In the genomic region with DNA sequence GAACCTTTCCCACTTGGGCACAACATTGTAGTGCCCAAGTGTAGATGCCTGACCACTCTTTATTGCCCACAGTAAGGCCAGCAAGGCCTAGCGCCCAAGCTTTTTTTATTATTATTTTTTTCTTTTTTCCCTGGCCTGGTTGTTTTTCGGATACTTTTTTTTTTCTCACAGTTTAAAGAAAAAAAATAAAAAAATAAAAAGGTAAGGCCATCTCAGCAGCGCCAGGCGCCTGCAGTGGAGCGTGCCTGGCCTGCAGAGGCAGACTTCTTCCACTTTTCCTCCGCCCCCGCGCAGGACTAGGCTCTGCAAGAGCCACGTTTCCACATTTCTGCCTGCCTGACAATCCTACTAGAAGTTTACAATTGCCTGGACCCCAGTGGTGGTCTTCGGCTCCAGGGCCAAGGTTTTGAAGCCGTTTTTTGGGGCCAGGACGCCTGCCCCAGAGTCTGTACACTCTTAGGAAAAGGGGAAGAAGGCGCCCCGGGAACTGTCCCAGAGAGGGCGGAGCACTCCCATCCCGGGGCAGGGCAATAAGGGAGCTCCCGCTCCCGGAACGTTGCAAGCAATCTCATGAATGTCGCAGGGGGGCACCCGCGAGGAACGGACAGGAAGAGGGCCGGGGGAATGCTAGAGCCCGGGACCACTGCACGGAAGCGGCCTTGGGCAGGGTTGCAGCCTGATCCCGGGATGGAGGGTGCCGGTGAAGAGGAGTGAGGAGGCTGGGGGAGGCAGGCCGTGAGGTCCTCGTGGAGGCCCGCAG, we compare ENCODE assay signal across 8 mouse cellular contexts. TPM values are rescaled to one million over a fixed set of nuclear protein-coding genes. Genes with fewer than 3 reads are reported as not detected.
DNase-seq lines count a peak whose midpoint lies in the region; ATAC-seq and TF ChIP-seq lines count a peak whose summit lies in the region.

A gene (plus strand): TSS at position 636 of the 760 bp plus-strand sequence.

- peaks cover 4% of the 10 kb centered on the region for H3K36me3 ChIP-seq in megakaryocyte, embryonic 14.5 days (replicated peaks; ENCODE audit: low read length)

- peak; percentile 57 for ATAC-seq in activated CD4-positive, CD25-positive, alpha-beta regulatory T cell, adult 4 months

- peak within 1 kb of the TSS; percentile 89 for H3K27ac ChIP-seq in cortical plate, adult 2 months (ENCODE audit: insufficient read depth, low read length)

- H3K4me3 ChIP-seq in cortical plate, adult 2 months (ENCODE audit: insufficient read depth, low read length) = peak within 1 kb of the TSS; percentile 85
- peak within 1 kb of the TSS; percentile 99 for H3K4me3 ChIP-seq in megakaryocyte, embryonic 14.5 days (replicated peaks)

- DNase-seq in gastrocnemius, adult 8-10 months (ENCODE audit: low spot score in 2 of 2) = peak; percentile 92 to 93
- DNase-seq in hindlimb bud, embryonic 11.5 days (ENCODE audit: extremely low spot score, low read depth, low spot score) = peak; percentile 60
- peak; percentile 85 to 97 for DNase-seq in left cerebral cortex, adult 8-10 months (ENCODE audit: low spot score in 2 of 2)
- DNase-seq in right cerebral cortex, postnatal 10 days (ENCODE audit: low spot score in 2 of 2) = peak; percentile 92 to 94
- DNase-seq in urinary bladder, postnatal 25 days (ENCODE audit: low spot score) = peak; percentile 94

- TF ChIP-seq POLR2A in cortical plate, adult 2 months (IDR thresholded peaks at IDR 0.05; ENCODE audit: extremely low read depth, insufficient read depth, low read length) = peak; percentile 64; the same call in 1 of the 2 replicates

- peaks cover 2% of the 10 kb centered on the region; the same call in 1 of the 2 replicates for H3K4me1 ChIP-seq in cortical plate, adult 2 months (ENCODE audit: control insufficient read depth, insufficient read depth, low read length)
- peaks cover 23% of the 10 kb centered on the region for H3K4me1 ChIP-seq in megakaryocyte, embryonic 14.5 days

- peaks cover 17% of the 10 kb centered on the region for H3K27me3 ChIP-seq in megakaryocyte, embryonic 14.5 days (replicated peaks)

- no peak for TF ChIP-seq CTCF in cortical plate, adult 2 months (IDR thresholded peaks at IDR 0.05; ENCODE audit: extremely low read depth, insufficient read depth, low read length)

- no peaks in the 10 kb centered on the region for H3K9me3 ChIP-seq in megakaryocyte, embryonic 14.5 days

RNA-seq across cellular contexts. Expression of the gene that starts here (rescaled TPM):
- 10 to 100 TPM; 14.1 to 16.0 TPM for polyA plus RNA-seq in activated CD4-positive, CD25-positive, alpha-beta regulatory T cell, adult 4 months (2017; shearing (Covaris generic))
- polyA plus RNA-seq in cortical plate, adult 2 months (2012; rRNA removed) = 67.1 and 79.4 TPM in 2 replicates
- 10 to 100 TPM; 14.0 to 19.3 (median 15.1) TPM for total RNA-seq in gastrocnemius, adult 8-10 months (2022)
- 10 to 100 TPM; 60.0 to 66.7 (median 63.1) TPM for total RNA-seq in left cerebral cortex, adult 8-10 months (2022)
- polyA plus RNA-seq in megakaryocyte, embryonic 14.5 days (2012; ENCODE audit: insufficient read depth, low replicate concordance) = 13.6 and 41.1 TPM in 2 replicates

Comparison
In these comparisons a context has a peak if more than half of its experiments do, and no peak if none do; other contexts are left out.
1. Peak in every context shown above with its lines: DNase-seq, ATAC-seq, H3K4me3 ChIP-seq and H3K27ac ChIP-seq.